Mouse (Mus musculus) MEL (cell line): ENCODE measurements around the gene Acp2. TPM values are rescaled to one million over a fixed set of nuclear protein-coding genes. Genes with fewer than 3 reads are reported as not detected.
"Not testable (repeated sequence)": the region's sequence is repeated elsewhere in the genome, so short reads cannot be mapped to it uniquely, and the experiment has no call there.

Experiments used
- DNase-seq: peaks from one replicate; pipeline ENCODE4 v3.0.0; 2011; ENCODE audit warnings: low read depth, low spot score
- H3K27ac ChIP-seq: 2 replicates; pipeline ENCODE4 v1.5.1; 2012; ENCODE audit warnings: low read depth, mild to moderate bottlenecking, control low read depth, low read length, moderate library complexity; ENCODE audit not compliant: control insufficient read depth
- H3K27me3 ChIP-seq, 2 experiments: fragments of 150-350 bp in 1 of 2; sonication (generic) in 1 of 2; 2 replicates each; pipeline ENCODE4 v1.6.1; 2012; ENCODE audit warnings: low read length in 2 of 2, mild to moderate bottlenecking in 2 of 2, improper control_type of control experiment in 1 of 2, moderate library complexity in 1 of 2; ENCODE audit not compliant: insufficient read depth in 2 of 2, control insufficient read depth in 1 of 2
- H3K36me3 ChIP-seq, 2 experiments: 2 replicates each; pipeline ENCODE4 v1.6.1; 2012 to 2014; ENCODE audit warnings: low read length in 2 of 2, improper control_type of control experiment in 1 of 2, inconsistent platforms in 1 of 2, mild to moderate bottlenecking in 1 of 2; ENCODE audit not compliant: insufficient read depth in 2 of 2, control insufficient read depth in 1 of 2
- H3K4me1 ChIP-seq, 2 experiments: fragments of 150-350 bp in 1 of 2; sonication (generic) in 1 of 2; 2 replicates each; pipeline ENCODE4 v1.6.1; 2012; ENCODE audit warnings: low read length in 2 of 2, improper control_type of control experiment in 1 of 2, mild to moderate bottlenecking in 1 of 2; ENCODE audit not compliant: insufficient read depth in 2 of 2, control insufficient read depth in 1 of 2
- H3K4me3 ChIP-seq, 2 experiments: fragments of 150-350 bp in 1 of 2; sonication (generic) in 1 of 2; 2 replicates each; pipeline ENCODE4 v1.5.1; 2012; ENCODE audit warnings: low read depth in 2 of 2, low read length in 2 of 2, mild to moderate bottlenecking in 2 of 2, moderate library complexity in 2 of 2, control low read depth in 1 of 2, improper control_type of control experiment in 1 of 2; ENCODE audit not compliant: control insufficient read depth in 1 of 2, insufficient read depth in 1 of 2
- H3K79me2 ChIP-seq: 2 replicates; pipeline ENCODE4 v1.6.1; 2012; ENCODE audit warnings: mild to moderate bottlenecking, low read length, moderate library complexity; ENCODE audit not compliant: control insufficient read depth, poor library complexity, insufficient read depth
- H3K9ac ChIP-seq: 2 replicates; pipeline ENCODE4 v1.6.1; 2012; ENCODE audit warnings: low read depth, mild to moderate bottlenecking, control low read depth, low read length, moderate library complexity; ENCODE audit not compliant: control insufficient read depth, poor library complexity, severe bottlenecking
- H3K9me3 ChIP-seq: fragments of 150-350 bp; sonication (generic); replicated peaks from 2 replicates; pipeline ENCODE4 v1.6.1; 2012; ENCODE audit warnings: mild to moderate bottlenecking, low read length, improper control_type of control experiment, moderate library complexity; ENCODE audit not compliant: insufficient read depth
- BHLHE40 ChIP-seq: IDR thresholded peaks from 2 replicates; pipeline ENCODE4 v1.6.1; 2012; ENCODE audit warnings: low read depth, mild to moderate bottlenecking, inconsistent platforms, low read length, improper control_type of control experiment, borderline replicate concordance
- CHD2 ChIP-seq: IDR thresholded peaks from 2 replicates; pipeline ENCODE4 v1.6.1; 2011; ENCODE audit warnings: low read length, improper control_type of control experiment
- CTCF ChIP-seq, 3 experiments: IDR thresholded peaks in 2 of 3; conservative IDR thresholded peaks in 1 of 3; 2 replicates each; pipeline ENCODE4 v1.5.1; 2011 to 2012; ENCODE audit warnings: low read length in 3 of 3, low read depth in 2 of 3, mild to moderate bottlenecking in 2 of 3, improper control_type of control experiment in 1 of 3, inconsistent platforms in 1 of 3, mixed read lengths in 1 of 3, moderate library complexity in 1 of 3; ENCODE audit not compliant: control insufficient read depth in 1 of 3, insufficient read depth in 1 of 3, poor library complexity in 1 of 3, severe bottlenecking in 1 of 3
- ETS1 ChIP-seq: IDR thresholded peaks from 2 replicates; pipeline ENCODE4 v1.6.1; 2012; ENCODE audit warnings: low read depth, mild to moderate bottlenecking, inconsistent platforms, low read length, improper control_type of control experiment, moderate library complexity
- GATA1 ChIP-seq: IDR thresholded peaks from 2 replicates; pipeline ENCODE4 v1.6.1; 2011; ENCODE audit warnings: low read depth, low read length, improper control_type of control experiment
- JUND ChIP-seq: IDR thresholded peaks from 2 replicates; pipeline ENCODE4 v1.6.1; 2011; ENCODE audit warnings: low read depth, mild to moderate bottlenecking, improper control_type of control experiment, low read length
- MAX ChIP-seq: IDR thresholded peaks from 2 replicates; pipeline ENCODE4 v1.6.1; 2011; ENCODE audit warnings: low read length, improper control_type of control experiment
- MXI1 ChIP-seq: IDR thresholded peaks from 2 replicates; pipeline ENCODE4 v1.6.1; 2011; ENCODE audit warnings: mild to moderate bottlenecking, low read depth, low read length, improper control_type of control experiment
- POLR2AphosphoS5 ChIP-seq: IDR thresholded peaks from 2 replicates; pipeline ENCODE4 v1.6.1; 2012; ENCODE audit warnings: low read depth, borderline replicate concordance, mild to moderate bottlenecking, inconsistent platforms, low read length, moderate library complexity, mixed read lengths
- RAD21 ChIP-seq: IDR thresholded peaks from 2 replicates; pipeline ENCODE4 v1.6.1; 2011; ENCODE audit warnings: mild to moderate bottlenecking, low read depth, low read length, improper control_type of control experiment
- RCOR1 ChIP-seq: IDR thresholded peaks from 2 replicates; pipeline ENCODE4 v1.6.1; 2012; ENCODE audit warnings: low read depth, mild to moderate bottlenecking, inconsistent platforms, low read length, improper control_type of control experiment
- SIN3A ChIP-seq: IDR thresholded peaks from 2 replicates; pipeline ENCODE4 v1.6.1; 2012; ENCODE audit warnings: low read length, improper control_type of control experiment, inconsistent platforms
- SMC3 ChIP-seq: IDR thresholded peaks from 2 replicates; pipeline ENCODE4 v1.6.1; 2011; ENCODE audit warnings: low read depth, low read length, improper control_type of control experiment
- TCF12 ChIP-seq: IDR thresholded peaks from 2 replicates; pipeline ENCODE4 v1.6.1; 2014; ENCODE audit warnings: low read depth, mild to moderate bottlenecking, inconsistent platforms, low read length, improper control_type of control experiment, moderate library complexity
- ZKSCAN1 ChIP-seq: IDR thresholded peaks from 2 replicates; pipeline ENCODE4 v1.6.1; 2012; ENCODE audit warnings: low read depth, mild to moderate bottlenecking, inconsistent platforms, low read length, improper control_type of control experiment, moderate library complexity
- ZNF384 ChIP-seq: IDR thresholded peaks from 2 replicates; pipeline ENCODE4 v1.6.1; 2012; ENCODE audit warnings: low read depth, mild to moderate bottlenecking, inconsistent platforms, low read length, improper control_type of control experiment
- polyA plus RNA-seq, 2 experiments: library from polyadenylated mRNA; stranded (reverse) in 1 of 2; unstranded in 1 of 2; fragments of >175 nt in 1 of 2; fragments of >200 nt in 1 of 2; gene quantifications; 2 replicates each; pipeline versions ENCODE4 v1.2.1 to v1.2.4; 2012; ENCODE audit warnings: low replicate concordance in 2 of 2, low read depth in 1 of 2; ENCODE audit not compliant: insufficient read length in 2 of 2, insufficient read depth in 1 of 2, missing spikeins in 1 of 2
- total RNA-seq: library from RNA; depleted of rRNA; stranded (reverse); fragments of 300-350 nt; gene quantifications from 2 replicates; pipeline ENCODE4 v1.2.3, GENCODE M21; 2012

Acp2 gene
- total and polyA plus RNA-seq, 3 experiments = 7.3 to 11.3 TPM; not detected in 1

- DNase-seq = peak; percentile 53
- peak overlapping the region; percentile 93; the same call in 1 of the 2 replicates for H3K27ac ChIP-seq
- peak overlapping the region; percentile 79 to 86 for H3K4me3 ChIP-seq
These were observed 34.9 kb downstream of the Acp2 start for GRCm38 (mm10) chr2:91237511-91238080.

GRCm38 (mm10) chr2:91242547-91242946 is 39.9 kb downstream of the Acp2 start:
- Histone ChIP-seq H3K4me1 (peaks cover 13% of the 10 kb centered on the region in 2 experiments), H3K27me3 (no peaks in the 10 kb centered on the region), H3K27ac (no peak overlapping the region), H3K79me2 (no peaks in the 10 kb centered on the region), H3K9me3 (no peaks in the 10 kb centered on the region), H3K9ac (no peak overlapping the region), H3K36me3 (peaks cover 0 to 19% of the 10 kb centered on the region in 2 experiments; a peak in 2 of 4 replicates), H3K4me3 (no peak overlapping the region)
- TF ChIP-seq POLR2AphosphoS5 (no peak), ZKSCAN1 (no peak), MAX (peak; percentile 44; the same call in 1 of the 2 replicates), ETS1 (0 out of 2 replicates have a peak, but pooled peaks have one; percentile 36)
- DNase-seq = no peak

More at GRCm38 (mm10) chr2:91237511-91238080, 34.9 kb downstream of the Acp2 start:
- H3K4me1 ChIP-seq, H3K27me3 ChIP-seq, H3K79me2 ChIP-seq, H3K36me3 ChIP-seq: not testable (repeated sequence)
- TF ChIP-seq BHLHE40 = 0 out of 2 replicates have a peak, but pooled peaks have one; percentile 24
- TF ChIP-seq RAD21 = peak; percentile 5; the same call in 1 of the 2 replicates
- TF ChIP-seq MXI1 = peak; percentile 50
- peak in 1 of 3 experiments; percentile 58; a peak in 2 of 6 replicates for TF ChIP-seq CTCF (IDR thresholded peaks at IDR 0.05 in 2 of 3, conservative IDR thresholded peaks at IDR 0.05 in 1 of 3; ENCODE audit: control insufficient read depth in 1 of 3, insufficient read depth in 1 of 3, low read depth in 2 of 3, low read length in 3 of 3, poor library complexity in 1 of 3, severe bottlenecking in 1 of 3)
- peak; percentile 87 for TF ChIP-seq ZNF384
- 0 out of 2 replicates have a peak, but pooled peaks have one; percentile 9 for TF ChIP-seq JUND
- TF ChIP-seq GATA1 = 0 out of 2 replicates have a peak, but pooled peaks have one; percentile 29
- TF ChIP-seq RCOR1 = peak; percentile 92
- TF ChIP-seq SIN3A = peak; percentile 41; the same call in 1 of the 2 replicates
- peak; percentile 39; the same call in 1 of the 2 replicates for TF ChIP-seq SMC3
- TF ChIP-seq, all 39 proteins: peak for 10; not testable (repeated sequence) for 29
- not testable (repeated sequence) for H3K9ac ChIP-seq, H3K9me3 ChIP-seq

- Histone ChIP-seq H3K4me1 (peaks cover 13% of the 10 kb centered on the region in 2 experiments), H3K9ac (no peak overlapping the region), H3K27ac (no peak overlapping the region), H3K4me3 (no peak overlapping the region), H3K9me3 (no peaks in the 10 kb centered on the region), H3K27me3 (no peaks in the 10 kb centered on the region), H3K79me2 (no peaks in the 10 kb centered on the region), H3K36me3 (peaks cover 0 to 16% of the 10 kb centered on the region in 2 experiments; a peak in 2 of 4 replicates)
- TF ChIP-seq CHD2 (no peak), ETS1 (peak; percentile 28; the same call in 1 of the 2 replicates), TCF12 (peak; percentile 22; the same call in 1 of the 2 replicates)
- DNase-seq = peak; percentile 63
These were observed 40.7 kb downstream of the Acp2 start for GRCm38 (mm10) chr2:91243416-91243815.
